Mouse (Mus musculus) neutrophil, adult 5-6 weeks (primary cell): ENCODE results near the gene Hist1h2ab. TPM values are rescaled to one million over a fixed set of nuclear protein-coding genes. Genes with fewer than 3 reads are reported as not detected.

Experiments used
- ATAC-seq: fragments of 151-379, 151-347 bp; 2 replicates; pipeline ENCODE4 v1.8.0; 2017; ENCODE audit warnings: mild to moderate bottlenecking, moderate TSS enrichment; ENCODE audit not compliant: insufficient number of reproducible peaks, poor library complexity, low FRiP score, severe bottlenecking; ENCODE audit errors: extremely low read depth
- total RNA-seq: library from RNA; stranded (forward); fragments of 200-1000 nt; gene quantifications from 2 replicates; pipeline ENCODE4 v1.2.3, GENCODE M21; 2017

The Hist1h2ab gene
- total RNA-seq, 1 experiment from 2014 or later: 28.2 TPM

DNA sequence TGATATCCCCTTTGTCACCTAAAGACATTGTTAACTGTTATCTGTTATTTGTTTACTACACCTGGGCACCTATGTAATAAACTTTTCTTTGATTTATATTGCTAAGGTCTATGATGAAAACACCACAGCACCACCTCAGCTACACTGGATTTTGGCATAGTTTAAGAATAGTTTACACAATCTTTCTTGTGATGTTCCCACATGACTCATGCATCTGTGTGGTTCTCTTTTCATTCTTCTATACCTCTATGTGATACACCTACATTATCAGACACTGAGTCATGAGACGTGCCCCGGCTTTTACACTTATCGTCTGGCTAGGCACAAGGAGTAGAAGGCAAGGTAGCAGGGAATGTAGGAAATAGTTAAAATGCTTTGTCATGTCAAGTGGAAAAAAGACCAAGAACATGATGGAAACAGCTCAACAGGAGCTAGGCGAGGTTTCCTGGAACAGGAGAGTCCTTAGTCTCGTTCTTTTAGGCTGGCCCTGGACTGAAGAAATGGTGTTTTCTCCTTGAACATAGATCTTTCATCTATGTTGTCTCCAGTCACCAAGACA, 1.3 kb upstream of the Hist1h2ab start:
- no peak for ATAC-seq

DNA sequence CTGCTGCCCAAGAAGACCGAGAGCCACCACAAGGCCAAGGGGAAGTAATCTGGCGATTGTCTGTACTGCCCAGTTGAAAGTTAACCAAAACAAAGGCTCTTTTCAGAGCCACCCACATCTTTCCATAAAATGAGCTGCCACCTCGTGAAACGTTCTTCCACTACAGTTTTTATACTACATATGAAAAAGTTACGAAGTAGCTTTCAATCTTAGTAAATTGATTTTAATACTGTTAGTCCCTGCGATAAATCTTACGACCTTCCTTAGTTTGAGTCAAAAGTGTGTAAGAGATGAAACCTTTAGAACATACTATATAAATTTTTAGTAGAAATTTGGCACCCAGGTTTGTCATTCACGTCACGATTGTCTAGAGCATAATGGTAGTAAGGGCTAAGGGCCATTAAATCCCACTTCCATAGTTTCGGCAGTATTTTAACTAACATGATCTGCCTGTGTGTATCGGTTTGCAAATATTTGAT, 591 bp downstream of the Hist1h2ab start:
- ATAC-seq: no peak

DNA sequence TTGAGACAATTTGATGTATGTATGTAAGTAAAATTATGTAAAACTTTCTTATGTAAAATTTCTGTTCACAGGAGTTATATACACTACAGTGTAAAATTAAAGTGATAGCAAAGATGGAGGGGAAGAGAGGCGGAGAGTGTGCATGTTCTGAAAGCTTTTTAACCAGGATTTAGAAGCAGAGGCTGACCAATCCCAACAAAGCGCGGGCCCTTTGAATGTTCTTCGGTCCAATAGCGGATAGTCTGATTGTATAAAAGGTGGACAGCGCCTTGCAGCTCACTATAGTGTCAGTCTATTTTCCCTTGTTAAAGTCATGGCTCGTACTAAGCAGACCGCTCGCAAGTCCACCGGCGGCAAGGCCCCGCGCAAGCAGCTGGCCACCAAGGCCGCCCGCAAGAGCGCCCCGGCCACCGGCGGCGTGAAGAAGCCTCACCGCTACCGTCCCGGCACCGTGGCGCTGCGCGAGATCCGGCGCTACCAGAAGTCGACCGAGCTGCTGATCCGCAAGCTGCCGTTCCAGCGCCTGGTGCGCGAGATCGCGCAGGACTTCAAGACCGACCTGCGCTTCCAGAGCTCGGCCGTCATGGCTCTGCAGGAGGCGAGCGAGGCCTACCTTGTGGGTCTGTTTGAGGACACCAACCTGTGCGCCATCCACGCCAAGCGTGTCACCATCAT, 1.3 kb downstream of the Hist1h2ab start, which contains the start of gene Hist1h3b:
Gene Hist1h3b (plus strand): TSS at position 201 of the 675 bp plus-strand sequence.
- peak; percentile 63 for ATAC-seq

DNA sequence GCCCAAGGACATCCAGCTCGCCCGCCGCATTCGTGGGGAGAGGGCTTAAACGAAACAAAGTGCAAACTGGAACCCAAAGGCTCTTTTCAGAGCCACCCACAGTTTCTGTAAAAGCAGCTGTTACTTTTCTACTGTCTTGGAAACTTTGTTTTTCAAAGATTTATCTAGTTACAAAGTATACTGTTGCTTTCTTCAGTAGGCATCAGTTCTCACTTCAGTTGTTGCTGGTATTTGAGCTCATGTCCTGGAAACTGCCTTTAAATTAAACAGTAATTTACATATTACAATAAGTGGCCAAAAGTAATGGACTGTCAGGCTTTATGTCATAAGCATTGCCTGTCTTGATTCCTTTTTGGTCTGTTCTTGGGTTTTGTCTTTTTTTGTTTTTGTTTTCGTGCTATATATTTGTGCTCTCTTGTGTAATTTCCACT, 1.8 kb downstream of the Hist1h2ab start:
- no peak for ATAC-seq

DNA sequence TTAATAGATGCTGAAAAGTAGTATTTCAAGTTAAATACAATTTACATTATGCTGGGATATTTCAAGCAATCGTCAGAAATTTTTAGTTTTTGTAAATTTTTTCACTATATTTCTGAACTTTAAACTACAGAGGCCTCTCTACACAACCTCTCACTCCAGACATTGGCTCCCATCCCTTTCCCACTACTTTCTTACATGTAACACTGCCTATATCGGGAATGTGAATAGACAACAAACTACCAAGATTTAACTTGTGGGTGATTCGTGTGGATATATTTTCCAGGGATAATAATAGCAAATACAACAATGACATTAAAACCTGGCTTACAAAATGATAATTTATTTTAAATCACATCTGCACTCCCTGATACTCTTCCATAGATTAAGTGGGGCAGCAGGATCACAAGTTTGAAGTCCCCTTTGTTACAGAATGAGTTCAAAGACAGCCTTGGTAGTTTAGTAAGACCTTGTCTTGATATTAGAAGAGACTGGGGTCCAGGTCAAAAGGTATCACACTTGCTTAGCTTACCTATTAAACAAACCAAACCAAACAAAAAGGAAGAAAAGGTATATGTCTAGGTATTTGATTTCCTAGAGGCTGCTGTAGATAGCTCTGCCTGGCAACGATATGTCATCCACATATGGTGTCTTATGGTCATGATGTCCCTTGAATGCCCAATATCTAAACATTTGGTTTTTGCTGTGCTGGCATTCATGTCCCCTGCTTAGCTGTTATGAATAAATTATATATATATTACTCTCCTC, 2.6 kb downstream of the Hist1h2ab start:
- ATAC-seq: no peak

DNA sequence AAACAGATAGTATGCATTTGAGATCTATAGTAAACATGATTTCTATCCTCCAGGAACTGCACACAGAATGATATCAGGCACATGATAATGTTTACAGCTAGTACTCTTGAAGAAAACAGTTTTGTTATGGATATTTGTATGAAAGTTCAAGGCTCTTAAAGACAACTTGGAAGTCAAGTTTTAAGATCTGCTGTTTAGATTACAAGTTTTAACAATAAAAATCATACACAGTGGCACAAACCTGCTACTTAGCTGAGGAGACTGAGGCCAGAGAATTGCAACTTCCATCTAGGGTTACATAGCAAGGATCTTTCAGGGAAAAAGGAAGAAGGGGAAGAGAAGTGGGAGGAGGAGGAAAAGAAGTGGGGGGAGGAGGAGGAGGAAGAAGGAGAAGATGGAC, 4.1 kb downstream of the Hist1h2ab start:
- no peak for ATAC-seq

DNA sequence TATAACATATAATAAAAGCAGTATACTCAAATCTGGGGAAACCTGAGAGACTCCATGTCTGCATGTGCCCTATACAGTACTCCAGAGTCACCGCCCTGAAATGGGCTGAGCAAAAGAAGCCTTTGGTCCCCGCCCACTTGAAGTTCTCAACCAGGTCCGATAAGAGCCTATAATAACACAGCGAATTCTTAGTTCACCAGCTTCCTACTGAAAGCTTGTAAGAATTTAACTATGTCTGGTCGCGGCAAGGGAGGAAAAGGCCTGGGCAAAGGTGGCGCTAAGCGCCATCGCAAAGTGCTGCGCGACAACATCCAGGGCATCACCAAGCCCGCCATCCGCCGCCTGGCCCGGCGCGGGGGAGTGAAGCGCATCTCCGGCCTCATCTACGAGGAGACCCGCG, 5.9 kb downstream of the Hist1h2ab start, which contains the start of gene Hist1h4b:
Gene Hist1h4b (plus strand): TSS at position 224 of the 400 bp plus-strand sequence.
- ATAC-seq: peak; percentile 52

DNA sequence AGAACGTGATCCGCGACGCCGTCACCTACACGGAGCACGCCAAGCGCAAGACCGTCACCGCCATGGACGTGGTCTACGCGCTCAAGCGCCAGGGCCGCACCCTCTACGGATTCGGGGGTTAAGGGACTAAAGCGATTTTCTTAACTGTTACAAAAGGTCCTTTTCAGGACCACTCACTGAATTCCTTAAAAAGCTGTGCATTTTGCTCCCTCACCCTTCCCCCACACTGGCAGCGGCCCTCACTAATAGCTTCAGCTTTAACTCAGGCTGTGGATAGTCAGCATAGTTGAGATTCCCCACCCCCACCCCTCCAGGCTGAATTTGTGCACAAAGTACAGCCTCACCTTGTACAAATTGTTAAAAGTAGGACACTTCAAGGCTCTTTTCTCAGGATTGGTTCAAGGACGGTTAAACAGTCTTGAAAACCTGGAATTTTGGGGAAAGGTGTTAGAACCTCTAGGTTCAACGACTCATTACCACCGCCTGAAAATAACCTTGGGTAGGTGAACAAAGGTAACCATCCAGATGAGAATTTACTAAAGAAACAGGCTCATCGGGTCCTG, 6.4 kb downstream of the Hist1h2ab start:
- no peak for ATAC-seq

DNA sequence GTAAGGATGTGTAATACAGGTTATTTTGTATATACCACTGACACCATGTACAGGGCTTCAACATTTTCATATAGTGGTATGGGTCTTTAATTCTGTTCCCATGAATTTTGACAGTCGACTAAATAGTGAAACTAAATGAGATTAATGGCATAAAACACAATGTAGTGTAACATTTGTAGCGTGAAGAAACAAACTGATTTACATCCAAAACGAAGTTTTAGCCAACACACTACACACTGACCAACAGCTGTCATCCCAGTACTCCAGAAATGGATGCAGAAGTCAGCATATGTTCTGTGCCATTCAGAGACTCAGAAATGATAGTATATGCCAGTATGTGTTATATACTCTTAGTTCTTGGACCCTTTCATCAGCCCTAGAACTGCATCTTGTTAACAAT, 7.0 kb downstream of the Hist1h2ab start:
- ATAC-seq: no peak

DNA sequence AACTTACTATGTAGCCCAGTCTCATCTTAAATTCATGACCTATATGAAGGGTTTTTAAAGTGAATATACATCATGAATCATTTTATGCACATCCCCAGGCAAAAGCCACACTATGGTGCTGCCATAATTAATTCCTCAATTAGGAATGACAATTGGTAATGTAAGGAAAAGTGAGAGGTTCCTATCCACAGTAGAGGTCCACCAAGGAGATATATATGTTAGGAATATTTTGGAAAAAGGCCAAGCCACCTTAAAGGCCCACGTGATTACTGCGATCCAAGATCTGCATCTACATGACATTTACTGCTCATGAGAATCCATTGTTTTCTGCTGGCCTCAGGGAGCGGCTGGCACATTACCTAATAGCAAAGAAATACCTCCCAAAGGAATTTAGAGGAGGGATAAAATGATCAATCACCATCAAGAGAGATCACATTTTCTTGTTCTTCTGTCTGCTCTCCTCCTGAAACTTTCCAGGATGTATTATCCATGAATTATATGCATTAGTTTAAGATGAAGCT, 8.4 kb downstream of the Hist1h2ab start:
- no peak for ATAC-seq

DNA sequence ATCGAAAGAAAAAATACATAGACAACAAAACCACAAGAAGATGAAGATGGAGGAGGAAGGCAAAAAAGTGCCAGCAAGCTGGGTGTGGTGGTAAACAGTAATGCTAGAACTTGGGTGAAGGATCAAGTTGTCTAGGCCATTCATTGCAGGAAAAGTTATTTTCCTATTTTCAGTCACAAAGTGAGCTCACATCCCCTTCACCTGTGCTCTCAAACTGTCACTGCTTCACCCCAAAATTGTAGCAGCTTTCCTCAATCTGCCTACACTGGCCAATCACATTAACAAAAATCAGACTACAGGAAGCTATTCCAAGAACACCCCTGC, 9.0 kb downstream of the Hist1h2ab start:
- no peak for ATAC-seq

DNA sequence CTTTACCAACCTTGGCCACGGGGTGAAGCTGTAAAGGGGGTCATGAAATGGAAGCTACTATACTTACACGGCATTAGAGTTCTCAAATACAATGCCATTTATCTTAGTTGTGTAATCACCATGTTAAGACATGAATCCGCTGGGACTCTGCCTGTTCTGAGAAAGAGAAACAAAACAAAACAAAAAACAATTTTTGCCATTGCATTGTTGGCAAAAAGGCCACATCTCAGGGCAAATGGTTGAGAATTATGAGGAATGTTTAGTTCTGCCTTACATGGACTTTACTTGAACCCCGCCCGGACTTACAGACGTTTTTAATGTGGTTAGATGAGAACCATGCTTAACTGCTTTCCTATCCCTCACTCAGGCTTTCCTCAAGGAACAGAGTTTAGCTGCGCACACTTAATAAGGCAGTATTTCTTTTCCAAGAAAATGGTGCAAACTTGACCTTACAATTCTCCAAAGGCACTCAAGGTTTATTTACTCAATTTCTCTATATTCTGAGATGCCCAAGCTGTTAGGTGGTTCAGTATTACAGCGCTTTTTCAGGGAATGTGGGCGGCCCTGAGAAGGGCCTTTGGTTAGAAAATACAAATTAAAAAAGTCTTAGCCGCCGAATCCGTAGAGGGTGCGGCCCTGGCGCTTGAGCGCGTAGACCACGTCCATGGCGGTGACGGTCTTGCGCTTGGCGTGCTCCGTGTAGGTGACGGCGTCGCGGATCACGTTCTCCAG, 9.5 kb downstream of the Hist1h2ab start:
- ATAC-seq: no peak

DNA sequence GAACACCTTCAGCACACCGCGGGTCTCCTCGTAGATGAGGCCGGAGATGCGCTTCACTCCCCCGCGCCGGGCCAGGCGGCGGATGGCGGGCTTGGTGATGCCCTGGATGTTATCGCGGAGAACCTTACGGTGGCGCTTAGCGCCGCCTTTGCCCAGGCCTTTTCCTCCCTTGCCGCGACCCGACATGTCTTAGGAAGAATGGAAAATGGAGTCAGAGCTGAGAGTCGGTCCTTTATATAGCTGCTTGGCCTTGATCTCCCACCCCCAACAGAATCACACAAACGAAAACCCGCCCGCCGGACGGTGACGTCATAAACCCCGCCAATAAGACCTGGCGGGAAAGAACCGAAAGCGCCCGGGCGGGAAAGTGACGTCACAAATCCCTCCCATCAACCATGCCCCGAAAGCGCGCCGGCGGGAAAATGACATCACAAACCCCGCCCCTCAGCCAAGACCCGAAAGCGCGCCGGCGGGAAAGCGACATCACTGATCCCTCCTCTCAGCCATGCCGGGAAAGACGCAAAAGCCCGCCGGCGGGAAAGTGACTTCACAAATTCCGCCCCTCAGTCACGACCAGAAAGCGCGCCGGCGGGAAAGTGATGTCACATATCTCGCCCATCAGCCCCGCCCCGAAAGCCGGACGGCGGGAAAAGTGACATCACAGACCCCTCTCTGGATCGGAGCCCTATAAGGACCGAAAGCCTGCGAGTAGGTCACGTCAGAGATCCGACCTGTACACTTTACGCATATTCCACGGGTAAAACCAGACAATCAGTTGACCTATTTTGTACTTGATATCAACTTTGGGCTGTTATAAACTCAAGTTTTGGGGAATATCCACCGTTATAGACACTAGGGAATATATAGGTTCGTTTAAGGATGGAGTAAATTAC, 10.3 kb downstream of the Hist1h2ab start, which contains the start of gene Hist1h4a:
Gene Hist1h4a (minus strand): TSS at position 259 of the 893 bp plus-strand sequence.
- peak; percentile 40 for ATAC-seq

DNA sequence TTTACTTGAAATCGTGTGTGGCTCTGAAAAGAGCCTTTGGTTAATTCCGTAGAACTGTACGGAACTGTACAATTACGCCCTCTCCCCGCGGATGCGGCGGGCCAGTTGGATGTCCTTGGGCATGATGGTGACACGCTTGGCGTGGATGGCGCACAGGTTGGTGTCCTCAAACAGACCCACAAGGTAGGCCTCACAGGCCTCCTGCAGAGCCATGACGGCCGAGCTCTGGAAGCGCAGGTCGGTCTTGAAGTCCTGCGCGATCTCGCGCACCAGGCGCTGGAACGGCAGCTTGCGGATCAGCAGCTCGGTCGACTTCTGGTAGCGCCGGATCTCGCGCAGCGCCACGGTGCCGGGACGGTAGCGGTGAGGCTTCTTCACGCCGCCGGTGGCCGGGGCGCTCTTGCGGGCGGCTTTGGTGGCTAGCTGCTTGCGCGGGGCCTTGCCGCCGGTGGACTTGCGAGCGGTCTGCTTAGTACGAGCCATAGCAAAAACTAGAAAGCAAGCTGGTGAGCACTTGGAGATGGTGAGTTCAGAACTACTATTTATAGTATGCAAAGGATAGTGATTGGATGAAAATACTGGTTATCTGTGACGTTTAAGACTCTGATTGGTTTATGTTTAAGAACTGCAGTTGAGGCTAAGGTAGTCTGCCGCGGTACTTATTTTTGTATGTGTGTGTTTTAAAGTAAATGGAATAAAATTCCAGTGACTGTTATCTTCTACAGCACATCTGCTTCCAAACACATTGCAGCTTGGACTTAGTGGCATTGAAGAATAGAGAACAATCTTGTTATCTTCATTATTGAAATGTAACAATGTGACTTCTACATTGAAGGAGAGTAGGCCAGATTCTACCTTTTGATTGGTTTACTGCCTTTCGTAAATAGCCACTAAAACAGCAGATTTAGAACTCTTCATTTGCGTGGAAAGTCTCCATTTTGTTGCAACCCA, 11.2 kb downstream of the Hist1h2ab start, which contains the start of gene Hist1h3a:
Gene Hist1h3a (minus strand): TSS at position 516 of the 951 bp plus-strand sequence.
- ATAC-seq: peak; percentile 68

DNA sequence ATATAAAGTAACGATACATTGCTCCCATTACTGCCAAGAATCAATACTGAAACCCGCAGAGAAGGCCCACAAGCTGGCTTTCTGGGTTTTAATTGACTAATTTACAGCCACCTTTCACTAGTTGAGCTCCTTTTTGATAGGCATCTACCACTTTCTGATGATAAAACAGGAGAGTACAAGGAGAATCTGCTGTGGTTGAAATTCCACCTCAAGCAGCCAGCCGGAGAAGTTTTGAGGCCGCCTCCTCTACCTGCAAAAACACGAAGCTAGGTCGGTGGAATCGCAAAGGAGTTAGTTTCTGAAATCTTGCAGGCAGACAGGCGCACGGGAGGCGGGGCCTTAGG, 12.3 kb downstream of the Hist1h2ab start:
- no peak for ATAC-seq

DNA sequence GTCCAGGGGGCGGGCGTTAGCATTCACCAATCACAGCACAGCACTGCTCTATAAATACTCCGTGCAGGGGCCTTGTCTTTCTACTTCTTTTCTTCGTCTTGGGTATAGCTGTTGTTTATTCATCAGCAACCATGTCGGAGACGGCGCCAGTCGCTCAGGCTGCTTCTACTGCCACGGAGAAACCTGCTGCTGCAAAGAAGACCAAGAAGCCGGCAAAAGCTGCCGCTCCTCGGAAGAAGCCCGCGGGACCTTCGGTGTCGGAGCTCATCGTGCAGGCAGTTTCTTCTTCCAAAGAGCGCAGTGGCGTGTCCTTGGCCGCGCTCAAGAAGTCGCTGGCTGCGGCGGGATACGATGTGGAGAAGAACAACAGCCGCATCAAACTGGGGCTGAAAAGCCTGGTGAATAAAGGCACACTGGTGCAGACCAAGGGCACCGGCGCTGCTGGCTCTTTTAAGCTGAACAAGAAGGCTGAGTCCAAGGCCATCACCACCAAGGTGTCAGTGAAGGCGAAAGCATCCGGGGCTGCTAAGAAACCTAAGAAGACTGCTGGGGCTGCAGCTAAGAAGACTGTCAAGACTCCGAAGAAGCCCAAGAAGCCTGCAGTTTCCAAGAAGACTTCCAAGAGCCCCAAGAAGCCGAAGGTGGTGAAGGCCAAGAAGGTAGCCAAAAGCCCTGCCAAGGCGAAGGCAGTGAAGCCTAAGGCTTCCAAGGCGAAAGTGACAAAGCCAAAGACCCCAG, 12.8 kb downstream of the Hist1h2ab start, which contains the start of gene Hist1h1a:
Gene Hist1h1a (plus strand): TSS at position 81 of the 738 bp plus-strand sequence.
- peak; percentile 69 for ATAC-seq
